Mouse (Mus musculus) CH12.LX (cell line): ENCODE measurements around the gene Anp32a. TPM values are rescaled to one million over a fixed set of nuclear protein-coding genes. Genes with fewer than 3 reads are reported as not detected.
A peak's percentile ranks its signal among the peaks of the same experiment; 100 is the strongest.

ENCODE experiments used
- DNase-seq: peaks from one replicate; pipeline ENCODE4 v3.0.0-alpha.2; 2013; ENCODE audit errors: extremely low read depth
- H3K27ac ChIP-seq: 2 replicates; pipeline ENCODE4 v1.5.1; 2012; ENCODE audit warnings: low read depth, mild to moderate bottlenecking, control low read depth, moderate library complexity; ENCODE audit not compliant: insufficient read depth
- H3K27me3 ChIP-seq: replicated peaks from 2 replicates; pipeline ENCODE3; 2012; ENCODE audit warnings: inconsistent platforms
- H3K36me3 ChIP-seq, 2 experiments: replicated peaks in 1 of 2; 2 replicates each; pipeline versions ENCODE3 to v1.6.1; 2012; ENCODE audit warnings: inconsistent platforms in 1 of 2, low read length in 1 of 2, mild to moderate bottlenecking in 1 of 2, mixed read lengths in 1 of 2, moderate library complexity in 1 of 2; ENCODE audit not compliant: control insufficient read depth in 1 of 2, insufficient read depth in 1 of 2
- H3K4me1 ChIP-seq, 2 experiments: 2 replicates each; pipeline ENCODE4 v1.6.1; 2012; ENCODE audit warnings: inconsistent platforms in 1 of 2, moderate library complexity in 1 of 2; ENCODE audit not compliant: insufficient read depth in 2 of 2, control insufficient read depth in 1 of 2
- H3K4me2 ChIP-seq: 2 replicates; pipeline ENCODE4 v1.6.1; 2012; ENCODE audit warnings: low read depth, mild to moderate bottlenecking, control low read depth; ENCODE audit not compliant: poor library complexity, insufficient read depth, severe bottlenecking
- H3K4me3 ChIP-seq, 3 experiments: fragments of 150-350 bp in 1 of 3; sonication (generic) in 1 of 3; replicated peaks in 1 of 3; 2 replicates each; pipeline versions ENCODE3 to v1.5.1; 2011 to 2012; ENCODE audit warnings: low read depth in 2 of 3, low read length in 2 of 3, mild to moderate bottlenecking in 2 of 3, moderate library complexity in 2 of 3, control low read depth in 1 of 3, improper control_type of control experiment in 1 of 3, inconsistent platforms in 1 of 3, mixed read lengths in 1 of 3; ENCODE audit not compliant: poor library complexity in 1 of 3
- H3K79me2 ChIP-seq: replicated peaks from 2 replicates; pipeline ENCODE4 v1.6.1; 2012; ENCODE audit warnings: mild to moderate bottlenecking, moderate library complexity; ENCODE audit not compliant: control insufficient read depth, poor library complexity, insufficient read depth, severe bottlenecking; ENCODE audit errors: extremely low read depth
- H3K9ac ChIP-seq: 2 replicates; pipeline ENCODE4 v1.6.1; 2012; ENCODE audit warnings: low read depth, mild to moderate bottlenecking, control low read depth, moderate library complexity; ENCODE audit not compliant: insufficient read depth
- H3K9me3 ChIP-seq: replicated peaks from 2 replicates; pipeline ENCODE3; 2012; ENCODE audit warnings: low read length, inconsistent platforms, mixed read lengths
- CHD1 ChIP-seq: IDR thresholded peaks from 2 replicates; pipeline ENCODE4 v1.6.1; 2012; ENCODE audit warnings: low read depth, low read length, improper control_type of control experiment, inconsistent platforms
- ELF1 ChIP-seq: IDR thresholded peaks from 2 replicates; pipeline ENCODE4 v1.6.1; 2014; ENCODE audit warnings: low read depth, mild to moderate bottlenecking, inconsistent platforms, low read length, improper control_type of control experiment
- IRF4 ChIP-seq: IDR thresholded peaks from 2 replicates; pipeline ENCODE4 v1.6.1; 2014; ENCODE audit warnings: low read depth, mild to moderate bottlenecking, inconsistent platforms, low read length, improper control_type of control experiment
- KAT2A ChIP-seq: IDR thresholded peaks from 2 replicates; pipeline ENCODE4 v1.6.1; 2012; ENCODE audit warnings: low read length, improper control_type of control experiment, inconsistent platforms; ENCODE audit not compliant: insufficient replicate concordance
- MAX ChIP-seq: IDR thresholded peaks from 2 replicates; pipeline ENCODE4 v1.6.1; 2011; ENCODE audit warnings: low read length, improper control_type of control experiment
- MXI1 ChIP-seq: IDR thresholded peaks from 2 replicates; pipeline ENCODE4 v1.6.1; 2011; ENCODE audit warnings: mild to moderate bottlenecking, low read depth, low read length, improper control_type of control experiment
- NELFE ChIP-seq: IDR thresholded peaks from 2 replicates; pipeline ENCODE4 v1.6.1; 2011; ENCODE audit warnings: low read depth, low read length, improper control_type of control experiment
- POLR2A ChIP-seq: IDR thresholded peaks from 2 replicates; pipeline ENCODE4 v1.6.1; 2011; ENCODE audit warnings: low read depth, mild to moderate bottlenecking, improper control_type of control experiment, low read length
- POLR2AphosphoS2 ChIP-seq: IDR thresholded peaks from 2 replicates; pipeline ENCODE4 v1.6.1; 2011; ENCODE audit warnings: low read depth, low read length, improper control_type of control experiment
- RAD21 ChIP-seq: IDR thresholded peaks from 2 replicates; pipeline ENCODE4 v1.6.1; 2011; ENCODE audit warnings: low read depth, mild to moderate bottlenecking, low read length, improper control_type of control experiment, moderate library complexity
- SIN3A ChIP-seq: IDR thresholded peaks from 2 replicates; pipeline ENCODE4 v1.6.1; 2012; ENCODE audit warnings: low read length, improper control_type of control experiment, inconsistent platforms
- TBP ChIP-seq: conservative IDR thresholded peaks from 2 replicates; pipeline ENCODE4 v1.6.1; 2011; ENCODE audit warnings: low read depth, low read length, improper control_type of control experiment
- USF2 ChIP-seq: conservative IDR thresholded peaks from 2 replicates; pipeline ENCODE4 v1.6.1; 2011; ENCODE audit warnings: low read depth, low read length, improper control_type of control experiment
- ZMIZ1 ChIP-seq: IDR thresholded peaks from 2 replicates; pipeline ENCODE4 v1.6.1; 2012; ENCODE audit warnings: low read depth, mild to moderate bottlenecking, inconsistent platforms, low read length, improper control_type of control experiment
- ZNF384 ChIP-seq: IDR thresholded peaks from 2 replicates; pipeline ENCODE4 v1.6.1; 2012; ENCODE audit warnings: low read depth, low read length, improper control_type of control experiment, inconsistent platforms
- dilution Hi-C: fragments of 300-500 bp; cut with MboI; formaldehyde crosslinking; loops from 2 replicates; pipeline ENCODE4 v1.14.3; 2020; ENCODE audit warnings: low sequenced_read_pairs; ENCODE audit not compliant: extremely low pct_unique_long_range_greater_than_20kb, extremely low pct_ligation_motif_present
- in situ Hi-C: fragments of 300-500 bp; cut with MboI; formaldehyde crosslinking; loops from 3 replicates; pipeline ENCODE4 v1.14.3; 2019; ENCODE audit warnings: low sequenced_read_pairs, low pct_ligation_motif_present, low pct_unique_long_range_greater_than_20kb, mixed read lengths
- polyA plus RNA-seq: library from polyadenylated mRNA; unstranded; fragments of >175 nt; gene quantifications from 2 replicates; pipeline ENCODE4 v1.2.1, GENCODE M21; 2012; ENCODE audit warnings: low read depth; ENCODE audit not compliant: insufficient read length
- total RNA-seq, 2 experiments: library from RNA; depleted of rRNA; stranded (reverse); fragments of 300-350 nt in 1 of 2; fragments of >200 nt in 1 of 2; gene quantifications; 2 replicates each; pipeline ENCODE4 v1.2.3; 2012 to 2014

Gene Anp32a
- total and polyA plus RNA-seq, 3 experiments: 585 to 1,207 (median 869) TPM

DNA sequence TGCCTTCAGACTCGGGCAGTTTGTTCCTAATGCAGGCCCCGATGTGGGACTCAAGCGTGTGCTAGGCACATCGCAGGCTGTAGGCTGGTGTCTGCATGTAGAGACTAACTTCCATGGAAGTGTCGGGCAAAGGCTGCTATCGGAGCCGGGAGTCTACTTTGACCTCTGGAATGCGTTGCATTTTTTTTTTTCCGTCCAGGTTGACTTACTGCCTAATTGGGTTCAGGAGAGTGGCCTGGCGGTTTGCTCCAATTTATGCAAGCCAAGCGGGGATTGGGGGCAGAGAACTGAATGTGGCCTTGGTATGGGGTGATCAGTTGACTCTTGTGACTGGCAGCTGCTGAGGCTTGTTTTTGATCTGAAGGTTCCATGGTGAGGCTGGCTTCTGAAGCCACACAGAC is 4.0 kb downstream of the Anp32a start:
- in situ Hi-C loops: no loop called here
- Histone ChIP-seq H3K9ac (peak overlapping the region; percentile 95), H3K27ac (peak overlapping the region; percentile 100), H3K79me2 (peaks cover 99% of the 10 kb centered on the region), H3K4me1 (peaks cover 17 to 32% of the 10 kb centered on the region in 2 experiments), H3K4me3 (peak overlapping the region; percentile 88 to 100 (median 91)), H3K4me2 (peak overlapping the region; percentile 78), H3K9me3 (no peaks in the 10 kb centered on the region), H3K27me3 (no peaks in the 10 kb centered on the region), H3K36me3 (peaks cover 0 to 30% of the 10 kb centered on the region in 2 experiments)
- TF ChIP-seq ZNF384 (0 out of 2 replicates have a peak, but pooled peaks have one; percentile 15), RAD21 (no peak), USF2 (no peak)
- peak; percentile 15 for DNase-seq
- dilution Hi-C loops: no loop called here

DNA sequence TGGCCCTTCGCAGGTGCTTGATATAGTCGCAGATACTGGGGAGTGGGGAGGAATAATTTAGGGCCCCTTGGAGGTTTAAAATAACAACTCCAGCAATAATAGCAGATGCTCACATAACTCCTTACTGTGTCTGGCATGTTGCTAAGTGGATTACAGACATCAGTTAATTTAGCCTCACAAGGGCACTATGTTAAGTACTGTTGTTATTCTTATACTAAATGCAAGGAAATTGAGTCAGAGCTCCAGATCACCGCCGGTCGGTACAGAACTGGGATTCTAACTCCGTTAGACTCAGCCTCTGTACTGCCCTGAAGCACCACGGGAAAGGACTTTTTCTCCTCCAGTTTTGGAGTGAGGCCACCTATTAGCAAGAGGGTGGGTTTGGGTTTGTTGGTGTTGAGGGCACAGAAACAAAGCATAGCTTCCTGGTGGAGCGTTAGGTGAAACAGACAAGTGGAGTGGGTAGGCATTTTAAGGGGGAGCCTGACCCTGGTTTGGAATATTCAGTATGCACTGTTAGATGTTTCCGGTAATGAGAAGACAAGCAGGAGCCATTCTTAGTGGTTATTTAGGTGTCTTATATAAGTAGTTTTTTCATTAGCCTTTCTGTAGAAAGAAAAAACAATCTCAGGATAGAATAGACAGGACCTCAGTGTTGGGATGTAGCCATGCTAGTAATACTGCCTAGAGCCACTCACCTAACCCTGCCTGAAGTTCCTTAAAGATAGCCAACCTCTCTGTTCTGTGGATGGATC is 4.7 kb downstream of the Anp32a start:
- Histone ChIP-seq H3K27me3 (no peaks in the 10 kb centered on the region), H3K27ac (peak overlapping the region; percentile 100), H3K4me2 (peak overlapping the region; percentile 78), H3K4me3 (peak overlapping the region; percentile 88 to 100 (median 91))
- in situ Hi-C loops: no loop called here
- TF ChIP-seq POLR2A (0 out of 2 replicates have a peak, but pooled peaks have one; percentile 1), ZNF384 (no peak), CHD1 (0 out of 2 replicates have a peak, but pooled peaks have one; percentile 78), POLR2AphosphoS2 (peak; percentile 90), KAT2A (0 out of 2 replicates have a peak, but pooled peaks have one; percentile 12)
- TF ChIP-seq, all 38 proteins: peak for 4
- peak; percentile 16 for DNase-seq
- Histone ChIP-seq H3K79me2 (peaks cover 99% of the 10 kb centered on the region), H3K36me3 (peaks cover 0 to 37% of the 10 kb centered on the region in 2 experiments), H3K9me3 (no peaks in the 10 kb centered on the region), H3K4me1 (peaks cover 20 to 40% of the 10 kb centered on the region in 2 experiments), H3K9ac (peak overlapping the region; percentile 95)
- dilution Hi-C loops: no loop called here

DNA sequence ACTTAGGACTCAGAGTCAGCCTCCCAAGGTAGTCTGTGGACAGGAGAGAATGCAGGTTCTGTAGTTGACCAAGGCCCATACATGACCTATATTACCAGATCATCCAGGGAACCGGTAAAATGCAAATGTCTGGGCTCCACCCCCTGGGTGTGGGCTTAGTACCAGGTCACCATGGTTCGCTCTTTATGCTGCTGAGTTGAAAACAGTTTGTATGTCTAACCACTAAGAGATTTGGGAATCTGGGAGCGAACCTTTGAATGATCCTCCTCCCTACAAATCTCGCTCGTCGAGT is 5.2 kb downstream of the Anp32a start:
- peak; percentile 87 for TF ChIP-seq TBP
- peak; percentile 52 for TF ChIP-seq ZMIZ1
- TF ChIP-seq MXI1: peak; percentile 56; the same call in 1 of the 2 replicates
- TF ChIP-seq MAX: no peak
- peak; percentile 29; the same call in 1 of the 2 replicates for TF ChIP-seq NELFE
- TF ChIP-seq POLR2A: peak; percentile 76
- no peak for TF ChIP-seq ELF1
- TF ChIP-seq SIN3A: peak; percentile 62; the same call in 1 of the 2 replicates
- TF ChIP-seq IRF4: peak; percentile 27; the same call in 1 of the 2 replicates
- Histone ChIP-seq H3K9me3 (no peaks in the 10 kb centered on the region), H3K4me2 (peak overlapping the region; percentile 78), H3K36me3 (peaks cover 0 to 37% of the 10 kb centered on the region in 2 experiments), H3K27me3 (no peaks in the 10 kb centered on the region), H3K27ac (peak overlapping the region; percentile 100), H3K79me2 (peaks cover 99% of the 10 kb centered on the region), H3K9ac (peak overlapping the region; percentile 95), H3K4me3 (peak overlapping the region; percentile 88 to 100 (median 91)), H3K4me1 (peaks cover 21 to 43% of the 10 kb centered on the region in 2 experiments)
- dilution Hi-C loops: no loop called here
- in situ Hi-C loops: no loop called here
- peak; percentile 63 for DNase-seq
